Mouse (Mus musculus): ENCODE data around the gene Hspa12b. TPM values are rescaled to one million over a fixed set of nuclear protein-coding genes. Genes with fewer than 3 reads are reported as not detected.

The Hspa12b gene
- polyA plus RNA-seq, 1 experiment = 0.36 TPM

DNA sequence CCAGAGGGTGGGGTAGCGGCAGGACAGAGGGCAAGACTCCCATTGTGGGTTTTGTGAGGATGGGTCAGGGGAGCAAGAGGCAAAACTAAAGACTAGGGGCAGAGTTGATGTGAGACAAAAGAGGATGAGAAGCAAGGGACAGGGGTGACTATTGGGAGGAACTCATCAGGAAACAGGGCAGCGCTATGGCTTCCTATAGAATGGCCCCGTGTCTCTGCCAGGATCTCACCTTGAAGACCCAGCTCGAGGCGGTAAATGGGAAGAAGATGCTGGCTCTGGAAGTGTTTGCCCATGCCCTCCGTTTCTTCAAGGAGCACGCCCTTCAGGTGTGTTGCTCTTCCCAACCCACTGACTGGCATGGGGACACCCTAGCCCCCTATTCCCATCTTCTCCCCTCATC lies 11.7 kb downstream of the Hspa12b start:
- Histone ChIP-seq H3K4me3 (replicated peaks) (no peak overlapping the region), H3K27me3 (replicated peaks) (peaks cover 12% of the 10 kb centered on the region), H3K4me1 (peaks cover 95% of the 10 kb centered on the region), H3K9me3 (no peaks in the 10 kb centered on the region), H3K36me3 (replicated peaks; ENCODE audit: low read length) (peaks cover 40% of the 10 kb centered on the region)
- no peak for TF ChIP-seq FLI1 (IDR thresholded peaks at IDR 0.05; ENCODE audit: low read length)
- TF ChIP-seq GATA1 (IDR thresholded peaks at IDR 0.05; ENCODE audit: borderline replicate concordance, low read length) = no peak

GRCm38 (mm10) chr2:131139287-131139686 lies 12.2 kb downstream of the Hspa12b start:
- Histone ChIP-seq H3K4me3 (replicated peaks) (no peak overlapping the region), H3K36me3 (replicated peaks; ENCODE audit: low read length) (peaks cover 42% of the 10 kb centered on the region), H3K4me1 (peaks cover 90% of the 10 kb centered on the region), H3K27me3 (replicated peaks) (peaks cover 12% of the 10 kb centered on the region), H3K9me3 (no peaks in the 10 kb centered on the region)
- no peak for TF ChIP-seq FLI1 (IDR thresholded peaks at IDR 0.05; ENCODE audit: low read length)
- TF ChIP-seq GATA1 (IDR thresholded peaks at IDR 0.05; ENCODE audit: borderline replicate concordance, low read length) = no peak

DNA sequence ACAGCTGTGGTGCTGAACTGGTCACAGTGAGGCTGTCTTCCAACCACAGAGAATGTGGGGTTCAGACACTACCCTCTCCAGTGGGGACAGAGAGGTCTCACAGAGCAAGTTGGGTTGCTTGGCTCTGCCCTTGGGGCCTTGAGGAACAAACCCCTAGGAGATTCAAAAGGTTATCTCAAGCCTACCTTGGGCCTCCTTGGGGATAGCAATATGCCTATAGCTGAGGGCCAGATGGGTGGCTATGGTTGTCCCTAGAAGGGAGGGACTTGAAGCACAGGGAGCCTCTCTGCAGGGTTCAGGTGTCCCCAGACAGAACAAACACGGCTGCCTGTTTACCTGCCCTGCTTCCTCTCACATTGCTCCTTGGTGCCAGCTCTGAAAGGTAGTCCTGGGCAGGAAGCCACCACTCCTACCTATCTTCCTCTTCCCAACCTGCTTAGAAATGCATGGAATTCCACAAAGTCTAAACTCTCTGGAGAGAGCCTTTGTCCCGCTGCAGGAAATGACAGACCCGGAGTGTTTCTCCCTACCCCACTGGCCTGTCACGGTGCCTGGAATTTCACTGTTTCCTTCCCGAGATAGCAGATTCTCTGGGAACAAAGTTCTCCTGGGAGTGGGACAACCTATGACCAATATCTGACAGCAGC lies 12.9 kb downstream of the Hspa12b start:
- Histone ChIP-seq H3K4me3 (replicated peaks) (no peak overlapping the region), H3K36me3 (replicated peaks; ENCODE audit: low read length) (peaks cover 46% of the 10 kb centered on the region), H3K9me3 (no peaks in the 10 kb centered on the region), H3K27me3 (replicated peaks) (peaks cover 15% of the 10 kb centered on the region), H3K4me1 (peaks cover 90% of the 10 kb centered on the region)
- TF ChIP-seq GATA1 (IDR thresholded peaks at IDR 0.05; ENCODE audit: borderline replicate concordance, low read length) (no peak), FLI1 (IDR thresholded peaks at IDR 0.05; ENCODE audit: low read length) (no peak)

- TF ChIP-seq GATA1 (IDR thresholded peaks at IDR 0.05; ENCODE audit: borderline replicate concordance, low read length) (no peak), FLI1 (IDR thresholded peaks at IDR 0.05; ENCODE audit: low read length) (no peak)
- Histone ChIP-seq H3K27me3 (replicated peaks) (peaks cover 15% of the 10 kb centered on the region), H3K36me3 (replicated peaks; ENCODE audit: low read length) (peaks cover 51% of the 10 kb centered on the region), H3K9me3 (no peaks in the 10 kb centered on the region), H3K4me1 (peaks cover 87% of the 10 kb centered on the region), H3K4me3 (replicated peaks) (no peak overlapping the region)
These were observed 13.4 kb downstream of the Hspa12b start for GRCm38 (mm10) chr2:131140533-131140905.

GRCm38 (mm10) chr2:131141336-131141986 lies 14.4 kb downstream of the Hspa12b start:
- peaks cover 61% of the 10 kb centered on the region for H3K36me3 ChIP-seq (replicated peaks; ENCODE audit: low read length)
- H3K4me1 ChIP-seq = peaks cover 85% of the 10 kb centered on the region
- H3K9me3 ChIP-seq = no peaks in the 10 kb centered on the region
- H3K27me3 ChIP-seq (replicated peaks) = peaks cover 15% of the 10 kb centered on the region
- H3K4me3 ChIP-seq (replicated peaks) = no peak overlapping the region
- no peak for TF ChIP-seq GATA1 (IDR thresholded peaks at IDR 0.05; ENCODE audit: borderline replicate concordance, low read length)
- TF ChIP-seq FLI1 (IDR thresholded peaks at IDR 0.05; ENCODE audit: low read length) = no peak

GRCm38 (mm10) chr2:131142592-131142991 lies 15.5 kb downstream of the Hspa12b start:
- Histone ChIP-seq H3K36me3 (replicated peaks; ENCODE audit: low read length) (peaks cover 71% of the 10 kb centered on the region), H3K9me3 (no peaks in the 10 kb centered on the region), H3K4me1 (peaks cover 81% of the 10 kb centered on the region)

GRCm38 (mm10) chr2:131143007-131143780 lies 16.1 kb downstream of the Hspa12b start:
- Histone ChIP-seq H3K9me3 (no peaks in the 10 kb centered on the region), H3K27me3 (replicated peaks) (peaks cover 15% of the 10 kb centered on the region), H3K36me3 (replicated peaks; ENCODE audit: low read length) (peaks cover 76% of the 10 kb centered on the region), H3K4me1 (peaks cover 75% of the 10 kb centered on the region), H3K4me3 (replicated peaks) (no peak overlapping the region)
- TF ChIP-seq FLI1 (IDR thresholded peaks at IDR 0.05; ENCODE audit: low read length) = no peak
- no peak for TF ChIP-seq GATA1 (IDR thresholded peaks at IDR 0.05; ENCODE audit: borderline replicate concordance, low read length)

More at GRCm38 (mm10) chr2:131142592-131142991, 15.5 kb downstream of the Hspa12b start:
- Histone ChIP-seq H3K27me3 (replicated peaks) (peaks cover 15% of the 10 kb centered on the region), H3K4me3 (replicated peaks) (no peak overlapping the region)
- no peak for TF ChIP-seq GATA1 (IDR thresholded peaks at IDR 0.05; ENCODE audit: borderline replicate concordance, low read length)
- no peak for TF ChIP-seq FLI1 (IDR thresholded peaks at IDR 0.05; ENCODE audit: low read length)

DNA sequence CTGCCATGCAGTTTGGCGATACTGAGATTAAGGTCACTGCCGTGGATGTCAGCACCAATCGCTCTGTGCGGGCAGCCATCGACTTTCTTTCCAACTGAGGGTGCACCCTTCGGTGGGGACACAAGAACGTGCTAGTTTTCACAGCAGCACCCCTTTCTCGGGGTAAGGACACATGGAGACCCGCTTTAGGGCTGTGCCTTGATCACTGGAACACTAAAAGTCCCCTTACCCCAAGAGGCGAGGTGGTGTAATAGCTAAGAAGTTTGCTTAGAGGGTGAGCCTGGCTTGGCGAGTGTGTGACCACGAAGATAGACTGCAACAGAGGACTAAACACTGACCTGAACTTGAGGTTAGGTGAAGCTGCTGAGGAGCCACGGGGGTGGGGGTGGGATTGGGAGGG lies 18.0 kb downstream of the Hspa12b start:
- H3K9me3 ChIP-seq = no peaks in the 10 kb centered on the region
- H3K4me3 ChIP-seq (replicated peaks) = no peak overlapping the region
- H3K4me1 ChIP-seq = peaks cover 55% of the 10 kb centered on the region
- peaks cover 15% of the 10 kb centered on the region for H3K27me3 ChIP-seq (replicated peaks)
- TF ChIP-seq GATA1 (IDR thresholded peaks at IDR 0.05; ENCODE audit: borderline replicate concordance, low read length) = no peak
- TF ChIP-seq FLI1 (IDR thresholded peaks at IDR 0.05; ENCODE audit: low read length) = no peak
- peaks cover 90% of the 10 kb centered on the region for H3K36me3 ChIP-seq (replicated peaks; ENCODE audit: low read length)

GRCm38 (mm10) chr2:131145536-131145935 lies 18.5 kb downstream of the Hspa12b start:
- H3K27me3 ChIP-seq (replicated peaks) = peaks cover 14% of the 10 kb centered on the region
- H3K36me3 ChIP-seq (replicated peaks; ENCODE audit: low read length) = peaks cover 94% of the 10 kb centered on the region
- H3K9me3 ChIP-seq = no peaks in the 10 kb centered on the region
- peaks cover 51% of the 10 kb centered on the region for H3K4me1 ChIP-seq
- TF ChIP-seq GATA1 (IDR thresholded peaks at IDR 0.05; ENCODE audit: borderline replicate concordance, low read length) (no peak), FLI1 (IDR thresholded peaks at IDR 0.05; ENCODE audit: low read length) (no peak)
- H3K4me3 ChIP-seq (replicated peaks) = no peak overlapping the region

Data from megakaryocyte, embryonic 14.5 days (primary cell).